Mouse (Mus musculus): ENCODE results near the gene Lhpp.

DNA sequence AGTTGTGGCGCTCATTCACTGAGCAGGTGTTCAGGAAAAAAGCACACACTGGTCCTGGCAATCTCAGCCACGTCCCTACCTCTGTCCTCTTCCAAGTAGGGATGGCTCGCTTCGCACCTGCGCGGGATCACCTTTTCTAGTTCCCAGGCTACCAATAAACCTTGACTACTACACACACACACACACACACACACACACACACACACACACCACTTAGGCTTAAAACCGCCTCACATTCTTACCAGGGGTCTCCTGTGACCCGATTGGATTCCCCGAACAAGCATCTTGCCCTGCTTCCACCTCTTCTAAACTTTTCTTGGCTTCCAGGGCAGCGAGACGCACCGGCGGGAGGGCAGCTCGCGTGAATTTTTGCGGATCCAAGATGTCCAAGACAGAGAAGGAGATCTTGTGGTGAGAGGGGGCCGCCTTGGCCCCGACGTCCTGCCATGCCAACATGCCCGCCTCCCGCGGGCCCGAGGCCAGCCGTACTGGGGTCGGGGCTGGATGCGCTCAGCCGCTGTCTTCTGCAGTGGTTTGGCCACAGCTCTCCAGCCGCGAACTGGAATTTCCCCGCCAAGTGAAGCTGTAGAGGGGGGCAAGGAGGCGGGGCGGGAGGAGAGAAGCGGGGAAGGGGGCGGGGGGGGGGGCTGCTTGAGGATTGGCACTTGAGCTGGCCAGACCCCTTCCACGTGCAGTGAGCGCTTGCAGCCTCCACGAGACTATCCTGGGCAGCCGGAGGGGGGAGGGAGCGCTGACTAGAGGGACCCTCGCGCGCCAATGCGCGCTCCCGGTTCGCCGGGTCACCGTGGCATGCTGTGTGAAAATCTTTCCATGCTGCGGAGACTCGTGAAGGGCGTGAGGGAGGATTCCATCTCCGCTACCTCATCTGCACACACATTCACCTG, 11.1 kb upstream of the Lhpp start, which contains the start of gene Nkx1-2:
- TF ChIP-seq EP300 (IDR thresholded peaks at IDR 0.05; ENCODE audit: low read depth), result no peak
- no peak for TF ChIP-seq CTCF (IDR thresholded peaks at IDR 0.05; ENCODE audit: low read depth)
